Mouse (Mus musculus) hindbrain, embryonic 11.5 days (tissue): ENCODE measurements around the gene Mlst8. TPM values are rescaled to one million over a fixed set of nuclear protein-coding genes. Genes with fewer than 3 reads are reported as not detected.
A peak's percentile ranks its signal among the peaks of the same experiment; 100 is the strongest.

Source experiments
- ATAC-seq: fragments of 200-750 bp; cut with Nextera tagmentation; 2 replicates; pipeline ENCODE4 v1.8.0; 2017; ENCODE audit warnings: mild to moderate bottlenecking, moderate TSS enrichment, moderate library complexity; ENCODE audit not compliant: low FRiP score
- DNase-seq: peaks from one replicate; pipeline ENCODE4 v3.0.0-alpha.2; 2015; ENCODE audit warnings: low spot score
- H3K27ac ChIP-seq: fragments of 300-500 bp; sonication (generic); 2 replicates; pipeline ENCODE4 v1.5.1; 2014; ENCODE audit warnings: mild to moderate bottlenecking, low read depth, low read length
- H3K27me3 ChIP-seq: fragments of 300-500 bp; sonication (generic); 2 replicates; pipeline ENCODE4 v1.6.1; 2014; ENCODE audit warnings: mild to moderate bottlenecking, low read length, moderate library complexity, mixed read lengths; ENCODE audit not compliant: control insufficient read depth, insufficient read depth
- H3K36me3 ChIP-seq: fragments of 300-500 bp; sonication (generic); 2 replicates; pipeline ENCODE4 v1.6.1; 2014; ENCODE audit warnings: mild to moderate bottlenecking, low read length, moderate library complexity, mixed read lengths; ENCODE audit not compliant: control insufficient read depth, insufficient read depth
- H3K4me1 ChIP-seq: fragments of 300-500 bp; sonication (generic); replicated peaks from 2 replicates; pipeline ENCODE4 v1.6.1; 2014; ENCODE audit warnings: low read length, mixed read lengths; ENCODE audit not compliant: control insufficient read depth, insufficient read depth
- H3K4me2 ChIP-seq: fragments of 300-500 bp; sonication (generic); replicated peaks from 2 replicates; pipeline ENCODE4 v1.6.1; 2014; ENCODE audit warnings: mild to moderate bottlenecking, low read depth, low read length
- H3K4me3 ChIP-seq: fragments of 300-500 bp; sonication (generic); 2 replicates; pipeline ENCODE4 v1.5.1; 2014; ENCODE audit warnings: low read depth, low read length
- H3K9ac ChIP-seq: fragments of 300-500 bp; sonication (generic); 2 replicates; pipeline ENCODE4 v1.6.1; 2014; ENCODE audit warnings: low read depth, low read length
- H3K9me3 ChIP-seq: fragments of 300-500 bp; sonication (generic); 2 replicates; pipeline ENCODE4 v1.6.1; 2016; ENCODE audit warnings: low read length; ENCODE audit not compliant: control insufficient read depth
- WGBS: fragments of 180-500 bp; shearing (Covaris S2); extraction: QIAGEN DNeasy Blood & Tissue Kit; methylation state at CpG from one replicate; pipeline ENCODE4 v1.1.7; 2014; 5-methylcytosine and 5-hydroxymethylcytosine counted together
- polyA plus RNA-seq: library from polyadenylated mRNA; unstranded; fragments of >200 nt; fragmentation: Nextera tagmentation; extraction: Ambion mirVana; gene quantifications from 2 replicates; pipeline ENCODE4 v1.2.1, GENCODE M21; 2014

The Mlst8 gene
- polyA plus RNA-seq, 1 experiment from 2014 or later = 37.7 TPM

DNA sequence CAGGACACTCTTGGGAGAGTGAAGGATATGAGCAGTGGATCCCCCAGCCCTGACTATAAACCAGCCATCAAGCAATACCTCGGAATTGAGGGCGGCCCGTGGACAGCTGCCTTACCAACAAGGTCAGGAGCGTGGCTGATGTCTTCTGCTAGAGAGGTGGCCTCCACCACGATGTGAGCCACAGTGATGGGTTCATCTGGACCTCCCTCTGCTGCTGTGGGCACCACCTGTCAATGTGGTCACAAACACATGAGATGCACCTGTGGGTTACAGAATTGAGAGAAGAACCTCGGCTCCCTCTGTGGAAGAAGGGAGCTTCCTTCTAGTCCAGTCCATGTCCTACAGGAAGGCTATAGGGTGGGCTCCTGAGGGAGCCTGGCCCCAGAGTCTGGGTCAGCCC is 29.4 kb downstream of the Mlst8 start:
- no peak for ATAC-seq

GRCm38 (mm10) chr17:24446590-24446989 is 32.3 kb downstream of the Mlst8 start:
- no peak overlapping the region for H3K4me3 ChIP-seq
- no peaks in the 10 kb centered on the region for H3K9me3 ChIP-seq
- H3K36me3 ChIP-seq = peaks cover 18% of the 10 kb centered on the region; the same call in 1 of the 2 replicates
- no peak for ATAC-seq
- no peak overlapping the region for H3K27ac ChIP-seq
- DNase-seq = no peak
- WGBS = 90% methylated on average over 8 of the region's 8 CpGs
- no peak overlapping the region for H3K9ac ChIP-seq
- H3K4me2 ChIP-seq = no peak overlapping the region
- H3K4me1 ChIP-seq = no peaks in the 10 kb centered on the region
- no peaks in the 10 kb centered on the region for H3K27me3 ChIP-seq

More for the DNA sequence above, 29.4 kb downstream of the Mlst8 start:
- Histone ChIP-seq H3K36me3 (peaks cover 13% of the 10 kb centered on the region; the same call in 1 of the 2 replicates), H3K9ac (no peak overlapping the region), H3K4me3 (no peak overlapping the region), H3K27me3 (no peaks in the 10 kb centered on the region), H3K4me2 (no peak overlapping the region), H3K9me3 (no peaks in the 10 kb centered on the region), H3K27ac (no peak overlapping the region), H3K4me1 (0 out of 2 replicates have a peak, but pooled peaks cover 2% of the 10 kb centered on the region)
- WGBS = 92% methylated on average over 6 of the region's 6 CpGs
- no peak for DNase-seq

DNA sequence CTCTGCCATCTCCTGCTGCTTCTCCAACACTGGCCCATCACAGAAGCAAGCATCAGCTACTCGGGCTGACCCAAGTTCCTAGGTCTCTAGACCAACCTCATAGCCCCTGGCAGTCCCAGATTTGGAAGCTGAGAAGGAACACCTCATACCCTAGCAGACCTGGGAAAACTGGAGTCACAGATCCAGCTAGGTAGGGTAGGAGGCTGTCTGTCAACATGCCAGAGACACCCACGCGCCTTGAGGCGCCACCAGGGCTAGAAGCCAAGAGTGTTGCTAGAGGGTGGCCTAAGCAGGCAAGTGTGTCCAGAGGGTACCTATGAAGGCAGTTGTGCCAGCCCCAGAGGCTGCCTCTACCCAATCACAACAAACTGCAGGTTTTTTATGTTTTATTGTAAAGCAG is 35.5 kb downstream of the Mlst8 start:
- Histone ChIP-seq H3K9me3 (no peaks in the 10 kb centered on the region), H3K9ac (no peak overlapping the region), H3K4me2 (no peak overlapping the region), H3K27ac (no peak overlapping the region), H3K4me3 (no peak overlapping the region), H3K36me3 (peaks cover 18% of the 10 kb centered on the region; the same call in 1 of the 2 replicates), H3K4me1 (no peaks in the 10 kb centered on the region), H3K27me3 (no peaks in the 10 kb centered on the region)
- DNase-seq (no peak), ATAC-seq (no peak)
- WGBS = 91% methylated on average over 4 of the region's 4 CpGs

DNA sequence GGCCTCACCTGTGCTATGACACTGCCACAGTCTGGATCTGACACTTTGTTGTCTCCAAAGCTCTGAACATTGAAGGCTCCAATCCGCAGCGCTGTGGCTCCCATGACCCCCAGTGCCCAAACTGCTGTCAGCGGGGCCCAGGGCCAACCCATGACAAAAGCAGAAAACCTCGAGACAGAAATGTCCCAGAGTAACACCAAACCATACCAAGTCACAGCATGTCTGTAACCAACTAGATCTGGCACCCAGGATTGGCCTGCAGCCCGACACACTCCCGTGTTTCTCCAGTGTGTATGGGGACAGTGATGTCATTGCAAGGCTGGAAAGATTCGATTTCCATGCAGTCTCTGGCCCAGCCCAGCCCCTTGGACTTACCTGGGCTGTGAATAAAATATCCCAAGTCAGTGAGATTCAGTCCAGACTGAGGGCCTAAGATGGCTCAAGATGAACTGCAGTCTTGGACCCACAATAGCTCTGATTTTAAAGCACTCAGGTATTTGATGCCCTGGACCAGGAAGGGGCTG is 36.2 kb downstream of the Mlst8 start, which contains the start of gene Dnase1l2:
TSS of gene Dnase1l2 (minus strand) at position 474 of the 524 bp plus-strand sequence.
- Histone ChIP-seq H3K9me3 (no peaks in the 10 kb centered on the region), H3K27me3 (no peaks in the 10 kb centered on the region), H3K27ac (no peak within 1 kb of the TSS), H3K36me3 (peaks cover 18% of the 10 kb centered on the region; the same call in 1 of the 2 replicates), H3K9ac (no peak within 1 kb of the TSS), H3K4me2 (no peak within 1 kb of the TSS), H3K4me3 (no peak within 1 kb of the TSS), H3K4me1 (no peaks in the 10 kb centered on the region)
- ATAC-seq (no peak), DNase-seq (no peak)
- WGBS = 91% methylated on average over 7 of the region's 7 CpGs

DNA sequence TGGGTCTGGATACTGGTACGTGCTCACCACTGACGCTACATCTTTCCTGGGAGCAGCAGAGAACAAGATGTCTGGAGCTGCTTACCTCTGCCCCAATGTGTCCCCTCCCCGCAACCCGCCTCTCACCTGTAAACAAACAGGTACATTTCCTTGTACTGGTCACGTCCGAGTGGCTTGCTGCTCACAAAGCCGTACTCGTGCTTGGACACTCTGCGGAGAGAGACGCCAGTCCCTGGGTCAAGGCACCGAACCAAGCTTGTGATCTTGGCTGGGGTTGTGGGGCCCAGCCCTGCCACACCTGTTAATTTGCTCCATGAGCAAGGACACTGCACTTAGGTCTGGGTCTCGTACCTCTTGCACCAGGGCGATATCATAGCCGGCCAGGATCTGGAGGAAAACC is 36.8 kb downstream of the Mlst8 start:
- WGBS = 91% methylated on average over 14 of the region's 14 CpGs
- no peak overlapping the region for H3K27ac ChIP-seq
- no peak overlapping the region for H3K9ac ChIP-seq
- no peaks in the 10 kb centered on the region for H3K9me3 ChIP-seq
- peaks cover 16% of the 10 kb centered on the region; the same call in 1 of the 2 replicates for H3K36me3 ChIP-seq
- no peaks in the 10 kb centered on the region for H3K27me3 ChIP-seq
- H3K4me2 ChIP-seq = no peak overlapping the region
- H3K4me1 ChIP-seq = no peaks in the 10 kb centered on the region
- DNase-seq (no peak), ATAC-seq (no peak)
- H3K4me3 ChIP-seq = no peak overlapping the region

DNA sequence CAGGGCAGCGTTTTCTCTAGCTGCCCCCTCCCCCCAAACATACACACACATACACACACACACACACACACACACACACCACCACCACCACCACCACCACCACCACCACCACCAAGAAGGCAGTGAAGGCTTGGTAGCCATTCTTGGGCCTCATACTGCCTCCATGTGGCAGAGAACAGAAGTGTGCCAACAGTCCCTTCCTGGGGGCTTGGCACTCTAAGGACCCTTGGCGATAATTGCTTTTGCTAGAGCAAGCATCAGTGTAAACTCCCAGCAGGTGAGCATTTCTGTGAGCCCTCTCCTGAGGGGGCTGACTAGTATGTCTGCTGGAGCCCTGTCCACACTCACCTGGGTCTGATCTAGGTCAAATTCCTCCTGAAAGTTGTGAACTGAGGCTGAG is 37.7 kb downstream of the Mlst8 start:
- WGBS = 37% methylated on average over 2 of the region's 2 CpGs
- Histone ChIP-seq H3K36me3 (peaks cover 7% of the 10 kb centered on the region; the same call in 1 of the 2 replicates), H3K27ac (no peak overlapping the region), H3K4me3 (no peak overlapping the region), H3K27me3 (no peaks in the 10 kb centered on the region), H3K4me1 (no peaks in the 10 kb centered on the region), H3K9me3 (no peaks in the 10 kb centered on the region), H3K9ac (no peak overlapping the region), H3K4me2 (no peak overlapping the region)
- ATAC-seq (no peak), DNase-seq (peak; percentile 19)

DNA sequence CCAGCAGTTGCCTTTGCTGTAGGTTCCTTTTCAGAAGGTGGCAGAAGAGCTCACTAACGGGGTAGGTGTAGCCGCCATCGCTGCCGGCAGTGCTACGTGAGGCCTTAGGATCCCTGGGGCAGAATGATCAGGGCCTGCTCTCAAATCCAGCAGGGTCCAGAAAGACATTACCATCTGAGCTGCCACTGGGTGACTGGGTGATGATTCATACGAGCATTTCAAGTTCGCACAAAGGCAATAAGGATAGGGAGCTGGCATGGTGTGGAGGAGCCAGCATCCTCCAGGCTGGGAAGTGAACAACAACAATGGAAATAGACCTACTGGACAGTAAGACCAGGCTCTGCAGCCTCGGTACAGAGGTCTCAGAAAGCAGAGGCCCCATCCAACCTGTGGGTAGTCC is 38.5 kb downstream of the Mlst8 start:
- Histone ChIP-seq H3K4me3 (no peak overlapping the region), H3K4me2 (no peak overlapping the region), H3K9ac (no peak overlapping the region), H3K4me1 (no peaks in the 10 kb centered on the region), H3K36me3 (peaks cover 6% of the 10 kb centered on the region; the same call in 1 of the 2 replicates), H3K27ac (no peak overlapping the region), H3K27me3 (no peaks in the 10 kb centered on the region), H3K9me3 (no peaks in the 10 kb centered on the region)
- DNase-seq (no peak), ATAC-seq (no peak)
- 96% methylated on average over 8 of the region's 8 CpGs for WGBS

- no peak overlapping the region for H3K4me3 ChIP-seq
- ATAC-seq = 0 out of 2 replicates have a peak, but pooled peaks have one; percentile 10
- H3K9me3 ChIP-seq = no peaks in the 10 kb centered on the region
- H3K4me2 ChIP-seq = no peak overlapping the region
- H3K4me1 ChIP-seq = no peaks in the 10 kb centered on the region
- no peaks in the 10 kb centered on the region for H3K36me3 ChIP-seq
- no peak overlapping the region for H3K9ac ChIP-seq
- H3K27ac ChIP-seq = no peak overlapping the region
- DNase-seq = peak; percentile 62
- 81% methylated on average over 5 of the region's 5 CpGs for WGBS
- no peaks in the 10 kb centered on the region for H3K27me3 ChIP-seq
These were observed 41.9 kb downstream of the Mlst8 start for GRCm38 (mm10) chr17:24437016-24437415.
